Mouse (Mus musculus) cerebral cortex, adult 2 months (tissue): Measurements from ENCODE around the gene Zfp523.

Experiments used
- WGBS: fragments of 180-500 bp; shearing (Covaris S2); methylation state at CpG from one replicate; pipeline ENCODE4 v1.1.7; 2018; 5-methylcytosine and 5-hydroxymethylcytosine counted together

The Zfp523 gene

DNA sequence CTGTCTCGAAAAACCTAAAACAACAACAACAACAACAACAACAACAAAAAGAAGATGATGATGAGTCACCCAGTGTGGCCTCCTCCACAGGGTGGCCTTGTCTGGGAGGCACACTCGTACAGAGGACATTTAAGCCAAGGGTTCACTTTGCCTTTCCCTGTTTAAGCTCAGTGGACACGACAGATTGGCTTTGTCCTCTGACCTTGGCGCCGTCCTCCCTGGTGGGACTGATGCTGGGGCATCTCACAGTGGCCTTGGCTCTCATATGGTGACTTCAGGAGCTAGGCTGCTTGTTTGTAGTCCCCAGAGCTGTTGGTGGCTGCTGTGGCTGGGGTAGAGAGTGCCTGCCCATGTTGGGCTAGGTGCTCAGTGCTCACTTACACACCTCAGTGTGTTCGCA, 67.3 kb downstream of the Zfp523 start:
- 78% methylated on average over 6 of the region's 6 CpGs for WGBS

DNA sequence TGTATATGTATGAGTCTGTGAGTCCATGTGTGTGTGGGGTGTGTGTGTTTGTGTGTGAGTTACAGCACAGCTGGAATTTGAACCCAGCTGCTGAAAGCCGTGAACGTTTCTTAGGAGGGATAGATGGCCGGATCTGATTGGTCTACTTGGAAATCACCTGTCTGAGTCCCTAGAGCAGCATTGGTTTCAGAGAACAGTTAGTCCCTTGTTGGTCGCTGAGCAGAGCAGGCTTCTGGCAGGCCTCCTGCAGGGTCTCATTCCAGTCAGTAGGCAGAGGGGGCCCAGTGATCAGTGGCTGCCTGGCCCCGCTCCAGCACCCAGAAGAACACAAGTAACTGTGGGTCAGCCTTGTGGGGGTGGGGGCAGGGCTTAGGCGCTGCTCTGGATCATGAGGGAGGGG, 67.8 kb downstream of the Zfp523 start:
- WGBS: 53% methylated on average over 6 of the region's 6 CpGs

DNA sequence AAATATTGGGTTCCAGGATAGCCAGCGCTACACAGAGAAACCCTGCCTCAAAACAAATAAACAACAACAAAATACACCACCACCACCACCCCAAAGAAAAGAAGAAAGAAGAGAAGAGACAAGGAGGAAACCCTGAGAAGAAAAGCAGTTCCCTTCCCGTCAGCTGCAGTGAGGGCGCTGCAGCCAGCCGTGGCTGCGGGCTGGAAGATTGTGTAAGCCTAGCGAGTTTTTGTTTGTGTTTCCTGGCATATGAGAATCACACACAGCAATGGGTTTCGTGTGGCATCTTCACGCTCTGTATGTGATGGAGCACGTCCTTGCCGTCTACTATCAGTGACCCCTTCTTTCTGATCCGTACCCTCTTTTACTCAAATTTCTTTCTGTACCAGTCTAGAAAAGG, 69.7 kb downstream of the Zfp523 start:
- 74% methylated on average over 11 of the region's 11 CpGs for WGBS

GRCm38 (mm10) chr17:28247613-28248012, 70.7 kb downstream of the Zfp523 start:
- 64% methylated on average over 6 of the region's 6 CpGs for WGBS

GRCm38 (mm10) chr17:28249062-28249461, 72.1 kb downstream of the Zfp523 start:
- WGBS: 53% methylated on average over 12 of the region's 12 CpGs

DNA sequence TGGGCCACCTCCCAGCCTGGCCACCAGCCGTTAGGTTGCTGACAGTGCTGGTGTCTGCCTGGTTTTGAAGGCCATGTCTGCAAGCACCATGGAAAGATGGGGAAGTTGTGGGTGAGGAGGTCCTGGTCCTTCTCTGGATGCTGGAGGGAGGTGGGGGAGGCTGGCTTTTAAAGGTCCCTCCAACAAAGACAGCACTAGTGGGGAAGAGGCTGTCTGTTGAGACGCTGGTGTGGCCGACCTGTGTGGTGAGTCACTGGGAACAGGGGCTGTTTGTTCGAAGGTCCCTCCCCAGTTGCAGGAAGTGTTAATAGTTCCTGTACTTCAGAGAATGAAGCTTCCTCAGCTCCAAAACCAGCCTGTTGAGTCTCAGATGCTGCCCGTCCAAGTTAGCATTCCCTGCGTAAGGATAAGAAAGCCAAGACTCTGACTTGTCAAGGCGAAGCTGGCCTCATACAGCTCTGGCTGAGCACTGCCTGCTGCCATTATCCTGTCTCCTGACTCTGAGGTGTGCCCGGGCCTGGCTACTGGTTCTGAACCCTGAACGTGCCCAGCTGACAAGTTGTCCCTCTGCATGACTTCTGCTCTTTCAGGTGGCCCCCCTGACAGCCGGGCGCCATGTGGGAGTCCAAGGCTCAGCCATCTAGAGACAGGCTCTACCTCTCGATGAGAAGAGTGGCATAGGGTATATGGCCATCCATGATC, 74.8 kb downstream of the Zfp523 start:
- WGBS: 79% methylated on average over 12 of the region's 12 CpGs

GRCm38 (mm10) chr17:28252281-28252648, 75.3 kb downstream of the Zfp523 start:
- 66% methylated on average over 5 of the region's 5 CpGs for WGBS

DNA sequence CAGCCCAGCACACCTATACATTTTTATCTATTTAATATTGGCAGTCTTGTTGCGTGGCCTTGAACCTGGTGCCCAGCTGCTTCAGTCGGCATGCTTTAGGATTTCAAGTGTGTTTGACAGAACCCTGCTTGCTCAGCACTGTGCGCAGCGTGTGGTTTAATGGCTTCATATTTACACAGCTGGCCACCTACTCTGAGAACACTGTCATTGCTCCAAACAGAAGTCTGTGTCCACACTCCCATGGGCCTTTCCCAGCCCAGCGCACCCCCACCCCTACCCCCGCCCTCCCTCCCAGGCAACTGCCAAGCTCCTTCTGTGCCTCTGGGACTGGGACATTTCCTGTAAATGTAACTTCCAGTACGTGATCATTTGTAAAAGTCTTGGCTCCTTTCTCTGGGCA, 76.3 kb downstream of the Zfp523 start:
- WGBS: 76% methylated on average over 7 of the region's 7 CpGs

DNA sequence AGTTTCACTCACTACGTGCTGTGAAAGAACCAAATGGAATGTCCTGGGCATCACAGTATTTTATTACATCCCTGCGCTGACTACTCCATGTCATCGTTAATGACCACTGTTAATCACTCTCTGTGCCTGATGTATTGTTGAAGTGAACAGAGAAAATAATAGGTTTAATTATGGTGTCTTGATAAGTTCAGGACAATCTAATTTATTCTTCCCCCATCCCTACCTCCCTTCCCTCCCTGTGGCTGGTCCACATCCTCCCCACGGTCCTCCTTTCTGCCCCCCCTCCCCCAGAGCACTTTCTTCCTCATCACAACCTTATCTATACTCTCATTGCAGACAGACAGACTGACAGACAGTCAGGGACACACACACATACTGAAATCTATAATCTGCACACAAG, 77.9 kb downstream of the Zfp523 start:
- 80% methylated on average over 4 of the region's 4 CpGs for WGBS
